Mouse (Mus musculus) heart, postnatal 25 days (tissue): ENCODE measurements around the gene Chic2. TPM values are rescaled to one million over a fixed set of nuclear protein-coding genes. Genes with fewer than 3 reads are reported as not detected.

Source experiments
- DNase-seq: peaks from one replicate; pipeline ENCODE4 v3.0.0; 2022; ENCODE audit warnings: low spot score
- intact Hi-C: fragments of 180-260 bp; cut with DNase I; formaldehyde crosslinking; loops from one replicate; pipeline ENCODE4 v1.15.1; 2025
- total RNA-seq, 2 experiments: library from RNA; stranded (reverse); gene quantifications; 2 replicates each; pipeline ENCODE4 v1.2.3; 2021

The Chic2 gene
- total RNA-seq, 2 experiments from 2014 or later: 20.5 to 23.2 TPM

DNA sequence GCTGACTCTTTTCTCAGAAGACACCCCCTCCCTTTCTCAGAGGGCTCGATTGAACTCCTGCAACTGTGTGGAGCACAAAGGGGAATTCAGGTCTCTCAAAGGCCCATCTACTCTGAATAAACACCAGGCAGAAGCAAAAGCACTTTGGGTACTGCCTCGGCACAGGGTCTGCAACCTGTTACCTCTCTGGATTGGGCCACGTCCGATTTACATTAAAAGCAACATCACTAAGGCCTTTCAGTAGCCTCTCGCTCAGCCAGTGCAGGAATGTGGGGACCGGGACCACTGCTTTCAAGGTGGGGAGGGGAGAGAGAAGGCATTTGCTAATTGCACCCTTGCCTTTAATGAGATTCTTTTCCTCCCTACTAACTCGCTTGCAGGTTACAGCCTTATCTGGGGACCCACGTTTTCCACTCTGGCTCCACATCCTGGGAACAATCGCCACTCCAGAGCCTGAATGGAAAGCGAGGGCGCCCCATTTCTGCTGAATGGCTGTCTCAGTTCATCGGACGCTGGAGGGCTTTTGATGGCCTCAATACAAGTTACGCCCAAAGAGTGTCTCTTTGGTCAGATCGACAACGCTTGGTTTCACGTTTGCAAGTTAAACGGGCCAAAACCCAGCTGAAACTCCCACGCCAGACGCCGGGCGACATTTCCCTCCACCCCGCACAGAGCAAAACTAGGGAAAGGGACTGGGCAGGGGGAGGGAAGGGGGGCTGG lies 26.2 kb upstream of the Chic2 start:
- intact Hi-C loops: no loop called here
- DNase-seq: no peak

DNA sequence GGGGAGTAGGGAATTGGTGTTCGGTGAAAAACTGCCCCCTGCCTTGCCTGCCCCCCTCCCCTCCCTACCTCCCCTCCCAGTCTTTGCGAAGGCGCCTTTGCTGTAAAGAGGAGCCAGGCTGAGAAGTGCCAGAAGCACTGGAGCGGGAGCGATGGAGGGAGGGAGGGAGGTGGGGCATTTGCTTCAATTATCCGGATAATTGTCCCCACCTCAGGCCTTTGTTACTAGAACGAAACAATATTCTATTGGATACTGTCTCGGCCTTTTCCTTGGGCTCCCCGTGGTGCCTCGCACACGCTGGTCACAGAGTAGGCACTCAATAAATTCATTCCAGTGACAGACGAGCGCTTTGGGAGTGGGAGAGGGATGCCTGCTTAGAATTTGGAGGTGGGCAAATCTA lies 25.6 kb upstream of the Chic2 start:
- DNase-seq: no peak
- intact Hi-C loops: no loop called here

DNA sequence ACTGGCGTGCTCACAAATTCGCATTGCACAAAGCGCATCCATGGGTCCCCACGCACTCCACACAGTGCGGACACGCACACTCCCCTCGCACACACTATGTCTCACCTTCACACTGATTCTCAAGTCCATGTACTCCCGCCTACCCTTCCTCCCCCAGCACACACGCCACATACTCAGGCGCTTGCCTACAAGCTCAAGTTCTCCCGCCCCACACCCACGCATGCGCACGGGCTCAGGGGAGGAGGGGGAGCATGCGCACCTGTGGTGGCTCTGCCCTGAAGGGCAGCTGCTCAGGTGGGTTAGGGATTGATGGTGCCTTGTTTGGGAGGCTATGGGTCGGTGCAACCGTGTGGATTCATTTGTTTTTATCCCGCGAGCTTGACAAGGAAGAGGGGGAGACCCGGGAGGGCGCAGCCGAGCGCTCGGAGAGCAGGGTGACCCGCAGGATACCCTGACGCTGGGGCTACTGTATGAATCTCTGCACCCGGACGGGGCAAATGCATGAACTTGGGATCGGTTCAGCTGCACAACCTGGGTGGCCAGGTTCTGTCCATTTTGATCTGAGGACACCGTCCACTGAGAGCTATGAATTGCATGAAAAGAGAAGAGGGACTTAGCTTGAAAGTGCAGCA lies 22.7 kb upstream of the Chic2 start:
- intact Hi-C loops: no loop called here
- DNase-seq: no peak

DNA sequence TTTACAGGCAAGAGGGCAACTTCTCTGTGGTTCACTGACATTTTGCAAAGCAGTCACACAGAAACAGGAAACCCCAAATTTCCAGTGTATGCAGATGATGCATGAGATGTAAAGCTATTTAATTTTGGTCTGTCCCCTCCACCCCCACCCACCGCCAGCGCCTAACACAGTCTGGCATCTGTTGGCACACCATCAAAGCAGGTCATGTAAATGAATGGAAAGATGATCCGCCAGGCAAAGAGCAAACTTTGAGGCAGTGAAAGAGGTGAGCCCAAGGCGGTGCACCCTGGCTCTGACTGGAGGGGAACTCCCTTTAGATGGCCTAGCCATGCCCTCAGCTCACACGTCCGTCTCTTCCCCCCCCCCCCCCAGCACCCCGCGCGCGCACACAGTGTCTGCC lies 22.1 kb upstream of the Chic2 start:
- intact Hi-C loops: no loop called here
- DNase-seq: no peak

DNA sequence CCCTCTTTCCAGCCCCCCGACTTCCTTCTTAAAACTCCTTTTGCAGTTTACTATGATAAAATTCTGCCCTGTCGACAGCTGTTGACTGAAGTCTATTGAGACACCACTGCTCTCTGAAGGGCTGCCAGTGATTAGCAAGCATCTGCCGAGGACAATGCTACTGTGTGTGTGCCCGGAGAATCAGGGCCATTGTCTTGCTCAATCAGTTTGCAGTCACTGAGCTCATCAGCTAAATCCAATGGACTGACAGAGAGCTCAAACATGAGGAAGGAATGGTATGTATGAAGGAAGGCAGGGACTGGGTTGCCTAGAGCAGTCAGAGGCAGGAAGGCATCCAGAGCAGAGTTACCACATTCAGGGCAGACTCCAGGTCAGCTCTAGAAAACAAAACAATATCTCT lies 18.6 kb upstream of the Chic2 start:
- DNase-seq: no peak
- intact Hi-C loops: no loop called here

DNA sequence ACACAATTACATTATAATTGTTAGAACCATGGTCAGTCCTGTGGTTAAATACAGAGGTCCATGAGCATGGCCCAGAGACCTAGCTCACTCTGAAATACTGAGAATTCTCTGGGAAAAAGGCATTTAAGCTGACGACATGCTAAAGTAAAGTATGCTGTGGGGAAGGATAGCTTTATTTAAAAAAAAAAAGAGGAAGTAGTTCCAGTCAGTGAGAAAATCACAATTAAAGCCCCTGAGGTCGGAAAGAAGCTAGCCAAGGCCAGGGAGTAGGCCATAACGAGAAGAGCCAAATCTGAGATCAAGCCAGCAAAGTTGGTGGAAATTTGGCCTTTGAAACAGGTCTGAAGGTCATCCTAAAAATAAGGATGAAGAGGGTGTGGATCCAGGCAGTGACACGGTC lies 6.5 kb upstream of the Chic2 start:
- DNase-seq: no peak
- intact Hi-C loops: no loop called here

DNA sequence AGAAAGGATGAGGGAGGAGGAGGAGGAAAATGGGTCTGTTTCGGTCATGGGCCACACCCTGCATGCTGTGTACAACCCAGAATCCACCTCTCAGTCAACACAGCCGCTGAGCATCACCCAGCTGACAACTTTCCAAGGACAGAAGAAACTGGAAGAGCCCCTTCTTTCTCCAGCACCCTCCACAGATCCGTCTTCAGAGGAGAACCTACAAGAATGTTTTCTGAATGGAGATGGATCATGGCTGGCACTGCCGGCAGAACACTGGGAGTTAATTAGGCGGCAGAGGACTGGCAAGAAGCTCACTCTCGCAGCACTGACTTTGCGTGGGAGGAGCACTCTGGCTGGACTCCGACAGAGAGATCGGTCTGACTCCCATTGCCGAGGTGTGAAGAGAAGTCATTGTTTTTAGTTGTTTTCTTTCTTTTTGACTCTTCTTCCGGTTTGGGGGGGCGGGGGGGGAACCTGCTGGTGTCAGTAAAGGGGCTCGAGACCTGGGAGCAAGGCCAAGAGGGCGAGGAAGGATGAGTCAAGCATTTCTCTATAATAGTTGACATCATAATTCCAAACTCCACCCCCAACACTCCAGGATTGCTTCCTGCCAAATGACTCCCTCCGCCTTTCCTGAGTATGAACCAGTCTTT lies 2.2 kb upstream of the Chic2 start:
- DNase-seq: peak; percentile 47
- intact Hi-C loops: no loop called here

DNA sequence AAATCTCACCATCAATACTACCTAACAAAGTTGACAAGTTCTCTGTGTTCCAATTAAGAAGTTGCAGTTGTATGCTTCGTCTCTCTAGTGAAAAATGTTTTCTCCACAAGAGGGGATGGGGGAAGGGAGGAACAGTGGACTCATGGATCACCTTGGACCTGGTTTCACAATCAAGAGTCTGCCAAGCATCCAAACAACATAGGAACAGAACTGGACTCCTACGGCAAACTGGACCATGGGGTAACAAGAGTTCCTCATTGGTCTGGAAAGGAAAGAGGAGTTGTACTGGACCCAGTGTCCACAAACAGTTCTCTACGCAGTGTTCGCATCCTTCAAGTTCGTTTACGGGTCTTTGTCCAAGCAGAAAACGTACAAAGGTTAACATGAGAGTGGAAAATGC lies 797 bp upstream of the Chic2 start:
- intact Hi-C loops: no loop called here
- DNase-seq: no peak

DNA sequence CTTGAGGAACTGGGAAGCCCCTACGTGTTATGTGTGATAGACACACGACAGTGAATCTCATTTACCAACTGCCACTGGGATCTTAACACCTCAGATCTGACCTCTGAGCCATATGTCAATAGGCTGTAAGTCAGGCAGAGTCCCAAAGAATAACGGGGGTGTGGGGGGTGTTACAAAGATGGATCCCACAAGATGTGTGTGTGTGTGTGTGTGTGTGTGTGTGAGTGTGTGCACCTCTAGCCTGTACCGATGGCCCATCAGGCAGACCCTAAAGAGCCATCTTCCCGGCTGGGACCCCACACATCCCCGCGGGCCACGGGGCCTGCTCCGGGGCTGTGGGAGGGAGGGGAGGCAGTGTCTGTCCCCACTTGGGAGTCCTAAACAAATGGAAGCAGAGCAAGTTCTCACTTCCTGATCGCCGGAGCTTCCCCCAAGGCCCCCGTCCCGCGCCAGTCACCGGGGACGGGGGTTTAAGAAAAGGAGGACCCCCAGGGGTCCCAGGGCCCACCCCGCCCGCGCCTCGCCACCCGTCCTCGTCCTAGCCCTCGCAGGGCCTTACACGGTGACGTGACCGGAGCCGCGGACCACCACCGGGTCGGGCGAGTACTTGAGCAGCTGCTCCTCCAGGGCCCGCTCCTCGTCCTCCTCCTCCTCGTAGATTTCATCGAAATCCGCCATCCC lies 813 bp downstream of the Chic2 start:
- DNase-seq: peak; percentile 10
- intact Hi-C loops: loop anchor here (5.0 kb wide), 1 partner anchor 71 kb away; no protein-coding TSS in a partner anchor

DNA sequence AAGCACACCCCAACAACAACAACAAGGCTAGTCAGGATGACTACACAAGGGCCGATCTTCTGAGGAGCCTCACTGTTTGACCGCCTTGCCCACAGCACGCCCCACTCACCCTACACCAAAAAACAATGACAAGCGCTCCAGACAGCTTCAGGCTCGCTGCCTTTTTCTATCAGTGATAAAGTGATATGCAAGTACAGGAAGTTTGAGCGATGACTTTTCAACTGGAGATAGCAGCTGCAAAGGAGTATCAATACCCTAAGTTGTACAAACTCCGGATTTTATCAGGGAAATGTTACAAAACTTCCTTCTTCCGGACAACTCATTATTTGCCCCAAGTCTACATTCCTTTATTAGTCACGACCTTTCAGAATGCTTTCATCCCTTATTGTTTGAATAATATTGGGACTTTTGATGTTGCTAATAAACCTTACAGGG lies 1.5 kb downstream of the Chic2 start:
- intact Hi-C loops: loop anchor here (5.0 kb wide), 1 partner anchor 71 kb away; no protein-coding TSS in a partner anchor
- no peak for DNase-seq

DNA sequence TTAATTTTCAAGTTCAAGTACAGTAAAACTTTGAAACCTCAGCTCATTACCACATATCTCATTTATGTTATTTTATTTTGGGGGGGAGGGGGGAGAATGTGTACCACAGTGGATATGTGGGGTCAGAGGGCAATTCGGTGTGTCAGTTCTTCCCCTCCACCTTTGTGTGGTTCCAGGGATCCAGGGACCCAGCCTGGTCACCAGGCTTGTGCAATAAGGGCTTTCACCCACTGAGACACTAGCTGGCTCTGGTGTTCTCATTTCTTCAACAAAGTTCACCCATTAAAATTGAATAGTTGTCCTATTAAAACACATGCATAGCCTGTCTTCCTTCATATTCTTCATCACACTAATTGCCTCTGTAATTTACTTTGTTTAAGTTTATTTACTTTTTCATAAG lies 5.3 kb downstream of the Chic2 start:
- no peak for DNase-seq
- intact Hi-C loops: no loop called here

DNA sequence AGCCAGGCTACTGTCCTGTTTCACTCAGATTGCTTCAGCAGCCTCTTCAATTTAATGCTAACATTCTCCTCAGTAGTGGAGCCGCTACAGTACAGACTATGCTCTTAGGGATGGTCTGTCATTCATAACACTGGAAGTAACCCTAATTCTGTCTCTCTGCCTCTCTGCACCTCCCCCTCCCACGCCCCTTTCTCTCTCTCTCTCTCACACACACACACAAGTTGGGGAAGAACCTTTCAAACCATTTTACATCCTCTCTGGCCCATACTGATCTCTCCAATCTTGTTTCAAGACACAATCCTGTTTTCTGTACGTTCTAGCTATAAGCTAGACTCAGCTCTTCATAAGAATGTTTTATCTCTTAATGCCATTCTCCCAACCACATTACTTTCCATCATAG lies 9.1 kb downstream of the Chic2 start:
- intact Hi-C loops: no loop called here
- DNase-seq: no peak

DNA sequence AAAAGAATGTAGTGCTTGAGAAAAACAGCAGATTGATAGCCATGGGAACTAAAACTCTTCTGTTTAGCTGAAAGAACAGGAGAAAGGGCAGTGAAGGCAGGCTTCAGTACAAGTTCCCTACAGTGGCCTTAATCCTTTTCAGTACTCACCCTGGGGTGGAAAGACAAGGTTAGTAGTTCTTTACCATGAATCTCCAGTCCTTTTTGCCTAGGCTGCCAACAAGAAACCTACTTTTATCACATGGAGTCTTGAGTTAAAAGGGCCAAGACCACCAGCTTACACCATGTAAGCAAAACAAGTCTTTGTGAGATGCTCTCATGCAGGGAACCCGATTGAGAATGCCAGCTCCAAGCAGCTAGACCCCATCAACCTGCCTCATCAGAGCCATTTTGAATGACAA lies 29.8 kb downstream of the Chic2 start:
- DNase-seq: no peak
- intact Hi-C loops: no loop called here

DNA sequence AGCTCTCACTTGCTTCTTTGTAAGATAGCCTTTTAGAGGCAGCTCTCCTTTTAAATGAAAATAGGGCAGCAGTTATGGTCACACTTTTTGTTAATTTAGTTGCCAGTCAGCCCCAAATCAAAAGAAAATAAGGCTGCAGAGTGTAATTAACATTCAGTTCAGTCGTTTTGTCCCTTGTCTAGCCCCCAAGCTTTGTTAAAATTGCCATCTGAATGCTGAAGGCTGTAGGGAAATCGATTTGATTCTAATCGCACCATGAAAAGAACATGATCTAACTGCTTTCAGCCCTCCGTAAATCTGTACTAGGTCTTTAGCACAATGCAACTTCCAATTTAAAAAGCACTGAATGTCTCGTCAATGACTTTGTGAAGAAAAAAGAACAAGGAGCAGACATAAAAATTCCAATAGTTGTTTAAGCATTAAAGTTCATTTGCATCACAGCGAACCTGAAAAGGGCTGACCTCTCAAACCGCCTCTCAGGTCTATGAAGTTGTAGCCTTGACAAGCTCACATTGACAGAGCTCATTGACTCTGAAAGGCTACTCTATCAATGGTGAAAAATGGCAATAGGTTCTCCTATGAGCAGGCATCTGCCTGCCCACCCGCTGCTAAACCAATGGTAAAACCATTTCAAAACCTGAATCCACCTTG lies 31.7 kb downstream of the Chic2 start:
- no peak for DNase-seq
- intact Hi-C loops: no loop called here

DNA sequence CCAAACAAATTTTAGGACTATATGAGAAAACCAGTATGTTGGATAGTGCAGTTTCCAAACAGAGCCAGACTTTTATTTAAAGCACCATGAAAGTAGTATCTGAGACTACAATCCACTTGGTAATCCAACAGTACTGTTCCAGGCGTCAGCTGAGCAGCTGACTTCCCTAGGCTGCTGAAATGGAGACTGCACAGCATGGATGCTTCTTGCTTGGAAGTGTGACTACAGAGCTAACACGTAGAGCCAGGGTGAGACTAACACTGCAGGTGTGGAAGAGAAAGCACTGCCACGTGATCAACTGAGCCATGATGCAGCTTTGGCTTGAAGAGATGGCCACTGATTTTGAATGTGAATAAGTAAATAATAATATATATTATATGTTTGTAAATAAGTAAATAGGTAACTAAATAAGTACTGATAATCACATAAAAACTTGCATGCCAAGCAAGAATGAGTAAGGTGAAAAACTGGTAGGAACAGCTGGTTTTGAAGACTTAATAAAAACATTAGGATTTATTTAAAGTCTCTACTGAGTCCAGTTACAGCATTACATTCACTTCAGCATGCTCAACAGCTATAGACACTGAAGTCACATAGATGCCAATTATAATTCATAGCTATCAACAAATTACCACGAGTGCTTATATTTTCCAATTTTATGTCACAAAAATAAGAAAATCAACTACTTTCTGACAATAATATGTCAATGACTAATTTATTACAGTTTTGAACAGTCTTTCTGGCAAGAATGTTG lies 32.4 kb downstream of the Chic2 start:
- intact Hi-C loops: no loop called here
- no peak for DNase-seq

DNA sequence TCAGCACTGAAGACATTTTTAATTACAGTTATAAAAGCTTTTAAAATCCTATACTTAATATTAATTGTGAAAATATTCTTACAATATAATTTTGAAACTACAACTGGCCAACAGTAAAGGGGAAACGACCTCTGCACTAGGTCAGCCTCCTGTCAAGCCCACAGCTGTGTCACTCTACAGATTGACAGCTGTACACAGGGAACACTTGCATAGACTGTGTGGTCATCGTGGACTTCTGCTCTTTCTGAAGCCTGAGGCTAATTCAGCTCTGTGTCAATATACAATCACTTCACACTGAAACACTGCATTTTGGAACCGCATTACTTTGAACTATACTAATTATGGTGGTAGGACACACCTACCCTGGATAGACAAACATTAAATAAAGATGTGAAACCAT lies 39.8 kb downstream of the Chic2 start:
- DNase-seq: no peak
- intact Hi-C loops: no loop called here

DNA sequence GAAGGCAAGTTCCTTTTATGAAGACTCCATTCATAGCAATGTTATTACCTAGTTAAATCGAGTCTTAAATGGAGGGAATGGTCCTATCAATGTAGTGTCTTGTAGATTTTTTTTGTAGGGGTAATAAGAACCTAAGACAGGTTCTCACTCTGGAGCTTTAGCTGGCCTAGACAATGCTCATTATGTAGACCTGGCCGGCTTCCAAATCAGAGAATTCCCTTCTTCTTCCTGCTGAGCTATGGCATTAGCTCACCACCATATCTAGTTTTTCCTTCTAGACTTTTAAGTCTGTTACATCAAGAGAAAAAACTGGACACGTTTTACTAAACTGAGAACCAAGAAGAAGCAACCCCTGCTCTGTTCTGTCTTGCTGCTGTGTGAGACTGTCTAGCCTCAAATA lies 42.5 kb downstream of the Chic2 start:
- no peak for DNase-seq
- intact Hi-C loops: no loop called here

DNA sequence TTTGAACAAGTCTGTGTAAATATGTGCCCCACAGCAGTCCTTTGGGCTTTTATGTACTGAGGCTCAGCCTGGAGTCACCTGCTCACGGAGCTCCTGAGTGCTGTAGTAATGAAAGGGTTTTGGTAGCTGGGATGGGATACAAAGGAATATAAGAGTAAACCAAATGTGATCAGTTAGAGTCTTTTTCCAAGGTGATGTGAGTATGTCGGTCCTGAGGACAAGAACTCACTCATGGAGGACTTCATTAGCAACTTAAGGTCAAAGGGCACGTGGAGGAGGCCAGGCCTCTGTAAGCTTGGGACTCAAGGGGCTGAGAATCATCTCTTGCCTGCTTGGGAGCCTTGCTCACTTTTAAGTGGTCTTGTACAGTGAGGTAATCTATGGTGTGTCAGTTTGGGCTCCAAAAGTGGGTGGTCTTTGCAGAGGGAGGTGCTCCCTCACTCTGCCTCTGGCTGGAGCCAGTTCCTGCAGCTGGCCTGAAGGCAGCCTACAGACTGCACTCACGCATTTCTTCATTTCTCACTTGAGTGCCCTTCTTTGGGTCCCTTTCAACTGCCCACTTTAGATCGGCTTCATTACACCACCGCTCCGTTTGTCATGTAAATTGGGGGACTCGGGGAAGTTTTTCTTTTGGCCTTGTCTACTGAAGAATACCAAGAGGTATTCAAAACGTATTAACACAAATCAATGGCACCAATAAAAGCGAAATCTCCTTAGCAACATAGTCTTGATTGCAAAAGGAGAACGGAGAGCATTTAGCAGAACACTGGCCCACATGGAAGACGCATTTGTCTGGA lies 45.7 kb downstream of the Chic2 start:
- intact Hi-C loops: no loop called here
- DNase-seq: no peak

DNA sequence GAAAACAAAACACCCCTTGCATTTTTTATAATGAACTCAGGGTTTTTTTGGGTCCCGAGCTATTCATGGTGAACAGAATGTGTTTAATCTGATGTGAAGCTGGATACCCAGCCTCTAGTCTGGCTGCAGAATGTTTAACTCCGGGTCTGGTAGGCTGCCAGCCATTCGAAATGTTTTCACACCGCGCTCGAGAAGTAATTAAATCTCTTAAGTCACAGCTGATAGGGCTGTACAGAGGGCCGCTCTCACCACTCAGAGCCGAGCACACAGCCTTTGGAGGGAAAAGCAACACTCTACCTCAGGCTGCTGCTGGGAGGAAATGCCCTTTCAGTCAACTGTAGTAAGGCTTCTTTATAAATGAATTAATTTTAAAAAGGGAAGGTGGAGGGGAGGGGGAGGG lies 49.6 kb downstream of the Chic2 start:
- intact Hi-C loops: no loop called here
- DNase-seq: no peak
